Mouse (Mus musculus): ENCODE data around the gene Eef1akmt2.

Gene Eef1akmt2

DNA sequence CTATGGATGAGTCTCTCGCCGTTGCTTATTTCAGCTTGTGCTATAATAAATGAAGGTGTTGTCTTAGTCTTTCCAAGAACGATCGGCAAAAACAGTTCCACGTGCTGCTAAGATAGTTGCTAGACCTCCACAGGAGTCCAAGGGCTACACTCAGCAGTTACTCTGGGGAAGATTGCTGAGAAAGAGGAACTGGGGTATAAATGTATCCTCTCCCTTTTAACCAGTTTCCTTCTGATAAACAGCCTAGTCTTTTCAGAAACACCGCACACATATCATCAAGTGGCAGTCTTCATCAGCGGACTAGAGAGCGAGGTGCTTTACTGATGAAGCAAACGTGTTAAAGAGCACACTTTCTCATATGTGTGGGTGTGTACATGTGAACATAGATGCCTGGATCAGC lies 13.8 kb upstream of the Eef1akmt2 start:
- no peak for DNase-seq

DNA sequence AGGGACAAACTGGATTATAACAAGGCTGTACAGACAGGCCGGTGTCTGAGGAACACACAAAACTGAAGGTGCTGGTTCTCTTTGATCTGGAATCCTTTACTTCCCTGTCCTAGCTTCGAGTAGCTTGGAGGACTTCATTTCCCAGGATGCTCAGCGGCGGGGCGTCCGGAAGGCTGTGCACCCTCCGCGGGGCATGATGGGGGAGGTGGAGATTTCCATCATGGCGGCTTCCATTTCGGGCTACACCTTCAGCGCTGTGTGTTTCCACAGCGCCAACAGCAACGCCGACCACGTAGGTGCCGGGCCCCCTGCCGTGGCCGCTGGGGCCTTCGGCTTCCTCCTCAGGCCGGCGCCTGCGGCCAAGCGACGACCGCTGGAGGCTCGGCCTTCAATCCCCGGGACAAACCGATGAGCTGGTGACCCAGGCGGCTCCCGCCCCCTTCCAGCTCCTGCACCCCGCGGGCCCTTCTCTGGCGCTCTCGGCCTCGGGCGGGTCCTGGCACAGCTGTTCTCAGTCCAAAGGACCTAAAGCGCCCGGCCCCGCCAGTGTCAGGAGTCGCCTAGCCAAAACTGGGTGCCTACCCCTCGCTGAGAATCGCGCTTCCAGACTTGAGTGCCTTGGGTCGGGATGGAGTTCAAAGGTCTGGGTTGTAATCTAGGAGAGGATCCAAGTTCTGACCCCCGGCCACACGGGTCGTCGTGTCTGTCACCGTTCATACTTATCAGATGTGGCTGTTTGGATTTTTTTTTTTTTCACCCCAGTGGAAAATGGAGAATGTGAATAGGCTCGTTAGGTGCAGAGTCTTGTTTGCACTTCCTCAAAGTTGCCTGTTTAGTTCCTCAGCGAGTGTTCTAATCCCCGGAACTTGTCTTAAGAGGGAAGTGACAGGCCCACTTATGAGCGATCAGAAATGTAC lies 6.8 kb upstream of the Eef1akmt2 start, which contains the start of gene Abraxas2:
Abraxas2 (plus strand) TSS at position 184 of the 917 bp plus-strand sequence.
- peak; percentile 86 for DNase-seq

DNA sequence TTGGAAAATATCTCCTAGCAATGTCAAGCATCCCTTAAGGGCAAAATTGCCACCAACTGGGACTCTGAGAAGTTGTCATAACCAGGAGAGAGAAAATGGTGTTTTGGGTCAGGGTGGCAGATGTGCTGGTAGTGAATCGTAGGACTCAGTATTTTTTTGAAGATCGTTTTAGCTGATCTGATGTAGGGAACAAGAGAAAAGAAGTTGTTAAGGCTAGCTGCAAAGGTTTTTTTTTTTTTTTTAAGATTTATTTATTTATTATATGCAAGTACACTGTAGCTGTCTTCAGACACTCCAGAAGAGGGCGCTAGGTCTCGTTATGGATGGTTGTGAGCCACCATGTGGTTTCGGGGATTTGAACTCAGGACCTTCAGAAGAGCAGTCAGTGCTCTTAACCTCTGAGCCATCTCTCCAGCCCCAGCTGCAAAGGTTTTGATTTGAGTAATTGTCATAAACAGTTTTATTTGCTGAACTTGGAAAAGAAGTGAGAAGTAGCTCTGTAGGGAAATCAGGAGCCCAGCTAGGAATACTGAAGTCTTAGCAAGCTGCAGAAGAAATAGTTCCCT lies 5.7 kb upstream of the Eef1akmt2 start:
- DNase-seq, result no peak

DNA sequence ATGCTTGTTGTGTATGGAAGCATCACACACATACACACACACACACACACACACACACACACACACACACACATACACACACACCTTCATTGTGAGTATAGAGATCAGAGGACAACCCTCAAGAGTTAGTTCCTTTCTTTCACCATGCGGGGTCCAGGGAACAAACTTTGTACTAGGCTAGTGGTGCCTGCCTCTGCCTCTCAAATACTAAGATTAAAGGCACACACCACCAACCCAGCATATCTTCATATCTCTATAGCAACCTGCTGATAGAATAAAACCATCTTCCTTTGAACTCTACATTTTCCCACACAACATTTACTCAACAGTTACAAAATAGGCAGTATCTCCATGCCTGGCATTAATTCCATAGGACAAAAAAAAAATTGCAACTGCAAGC lies 3.6 kb upstream of the Eef1akmt2 start:
- no peak for DNase-seq

DNA sequence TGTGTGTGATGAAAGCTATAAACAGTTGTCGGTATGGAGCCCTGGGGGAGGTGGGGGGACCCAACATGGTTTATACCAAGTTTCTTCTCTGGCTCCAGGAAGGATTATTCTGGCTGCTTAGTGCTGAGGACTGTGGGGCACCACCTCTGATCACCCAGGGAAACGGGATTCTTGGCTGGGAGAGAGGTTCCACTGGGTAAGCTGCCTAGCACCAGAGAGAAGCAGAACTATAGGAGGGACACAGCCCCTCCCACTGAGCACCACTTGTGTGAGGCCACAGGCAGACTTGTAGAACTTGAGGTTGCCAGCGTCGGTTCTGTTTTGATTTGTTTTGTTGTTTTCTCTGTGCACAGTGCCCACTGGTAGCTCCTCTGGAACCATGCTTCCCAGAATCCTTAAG lies 1.5 kb upstream of the Eef1akmt2 start:
- peak; percentile 7 for DNase-seq

DNA sequence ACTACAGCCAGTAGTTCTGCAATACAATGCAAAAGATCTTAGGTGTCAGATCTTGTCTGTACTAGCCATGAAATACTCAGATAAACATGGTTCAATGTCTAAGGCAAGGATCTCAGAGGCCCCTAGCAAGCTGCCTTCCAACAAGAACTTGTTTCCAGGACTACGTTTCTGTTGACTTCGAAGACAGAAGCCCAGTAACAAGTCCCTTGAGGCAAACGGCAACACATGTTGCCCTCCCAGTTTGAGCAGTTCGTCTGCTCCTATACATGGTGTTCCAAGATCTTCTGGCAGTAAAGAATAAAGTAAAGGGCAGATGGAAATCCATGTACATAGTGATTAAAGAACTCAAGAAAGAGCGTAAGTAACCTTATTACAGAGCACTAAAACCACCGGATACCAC lies 888 bp upstream of the Eef1akmt2 start:
- DNase-seq, result no peak

DNA sequence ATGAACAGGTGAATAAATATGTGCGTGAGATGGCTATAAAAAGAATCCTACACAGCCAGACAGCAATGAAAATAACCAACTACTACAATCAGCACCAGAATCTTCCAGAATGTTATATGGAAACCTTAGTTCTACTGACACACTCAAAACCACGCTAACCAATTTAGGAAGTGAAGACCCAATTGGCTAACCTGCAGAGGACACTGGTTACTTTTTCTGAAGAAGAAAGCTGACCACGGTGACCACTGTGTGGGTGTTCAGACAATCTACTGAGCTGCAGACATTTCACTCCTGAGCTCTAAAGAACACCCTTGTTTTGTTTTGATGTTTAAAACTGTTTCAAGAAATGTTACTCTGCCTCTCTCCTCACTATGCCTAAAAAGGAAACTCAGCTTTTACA lies 9.3 kb downstream of the Eef1akmt2 start:
- DNase-seq, result no peak

DNA sequence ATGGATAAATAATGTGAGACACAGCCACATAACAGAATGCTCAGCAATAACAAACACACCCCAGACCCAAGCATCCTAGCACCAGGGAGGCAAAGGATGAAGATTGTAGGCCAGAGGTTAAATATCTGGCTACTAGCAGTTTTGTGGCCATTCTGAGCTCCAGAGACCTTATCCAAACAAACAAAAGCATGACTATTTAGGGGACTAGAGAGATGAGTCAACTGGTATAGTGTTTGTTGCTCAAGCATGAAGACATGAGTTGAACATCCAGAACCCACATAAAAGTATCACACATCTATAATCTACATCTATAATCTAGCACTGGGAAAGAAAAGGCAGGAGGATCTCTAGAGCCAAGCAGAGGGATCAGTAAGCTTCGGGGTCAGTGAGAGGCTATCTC lies 10.0 kb downstream of the Eef1akmt2 start:
- no peak for DNase-seq

DNA sequence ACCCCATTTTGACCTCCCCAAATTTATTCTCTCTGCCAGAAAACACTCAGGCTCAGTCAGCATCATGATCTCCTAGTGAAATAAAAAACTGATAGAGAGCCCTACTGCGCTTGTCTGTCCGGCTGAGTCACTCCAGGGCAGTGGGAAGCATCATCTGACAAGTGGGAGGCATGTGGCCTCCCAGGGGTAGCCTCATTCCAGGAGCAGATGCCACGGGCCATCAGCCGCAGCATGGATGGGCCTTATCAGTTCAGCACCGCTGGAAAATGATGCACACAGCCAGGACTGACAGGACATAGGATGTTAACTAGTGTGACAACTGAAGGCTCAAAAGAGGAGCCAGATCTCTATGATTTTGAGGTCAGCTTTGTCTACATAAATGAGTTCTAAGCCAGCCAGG lies 11.2 kb downstream of the Eef1akmt2 start:
- no peak for DNase-seq

DNA sequence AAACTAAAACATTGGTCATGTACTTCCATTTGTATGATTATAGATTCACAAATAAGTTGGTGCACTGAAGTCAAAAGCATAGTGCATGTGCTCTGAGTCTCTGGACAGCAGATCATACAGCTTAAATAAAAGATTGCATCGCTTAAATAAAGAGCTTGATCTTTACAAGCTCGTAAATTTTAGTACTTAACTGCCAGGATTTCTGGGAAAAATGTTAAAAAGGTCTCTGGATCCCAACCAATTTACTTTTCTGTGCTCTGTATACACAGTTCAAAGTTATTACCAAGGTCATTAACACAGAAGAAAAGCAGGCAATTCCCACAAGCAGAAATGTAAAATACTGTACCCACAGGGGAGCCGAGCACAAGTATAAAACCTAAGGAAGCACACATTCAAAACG lies 21.5 kb downstream of the Eef1akmt2 start:
- no peak for DNase-seq

DNA sequence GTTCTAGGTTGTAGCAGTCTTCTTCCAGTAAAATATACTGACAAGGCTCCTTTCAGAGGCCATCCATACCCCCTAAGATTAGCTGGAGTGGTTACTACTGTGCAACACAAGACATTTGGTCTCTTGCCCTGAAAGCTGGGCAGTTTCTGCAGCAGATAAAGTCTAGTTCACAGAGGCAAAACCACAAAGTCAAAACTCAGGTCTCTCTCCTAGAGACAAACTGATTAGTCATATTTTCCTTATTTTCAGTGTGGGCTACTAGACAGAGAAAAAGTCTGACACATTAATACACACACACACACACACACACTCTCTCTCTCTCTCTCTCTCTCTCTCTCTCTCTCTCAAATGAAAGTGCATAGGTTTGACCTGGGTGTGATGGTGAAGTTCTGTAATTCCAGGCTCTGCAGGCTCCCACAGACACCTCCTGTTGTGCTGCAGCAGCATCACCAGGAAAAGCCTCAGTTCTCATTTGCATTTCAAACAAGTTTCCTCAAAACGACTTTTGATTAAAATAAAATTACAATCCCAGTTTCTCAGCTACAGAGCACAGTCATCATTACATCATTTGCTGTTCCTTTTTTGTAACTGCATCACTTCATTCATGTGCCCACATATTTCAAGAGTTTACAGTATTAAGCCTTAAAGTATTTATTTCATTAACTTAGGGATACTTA lies 28.0 kb downstream of the Eef1akmt2 start:
- no peak for DNase-seq

DNA sequence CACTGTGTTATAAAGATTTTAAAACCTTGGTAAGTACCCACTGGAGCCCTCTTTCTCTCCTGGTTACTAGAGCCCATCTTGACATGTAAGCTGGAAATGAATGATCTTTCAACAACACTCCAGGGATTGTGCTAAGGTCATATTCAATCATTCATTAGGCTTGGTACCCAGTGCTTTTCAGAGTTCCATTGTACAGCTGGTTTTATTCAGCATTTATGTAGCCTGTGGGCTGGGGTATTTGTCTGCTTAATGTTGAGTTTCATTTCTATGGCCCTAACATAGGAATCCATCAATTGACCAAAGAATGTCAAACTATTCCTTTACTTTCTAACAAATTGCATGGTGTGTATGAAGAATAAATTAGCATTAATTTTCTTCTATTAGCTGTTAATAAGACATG lies 28.6 kb downstream of the Eef1akmt2 start:
- DNase-seq, result no peak

DNA sequence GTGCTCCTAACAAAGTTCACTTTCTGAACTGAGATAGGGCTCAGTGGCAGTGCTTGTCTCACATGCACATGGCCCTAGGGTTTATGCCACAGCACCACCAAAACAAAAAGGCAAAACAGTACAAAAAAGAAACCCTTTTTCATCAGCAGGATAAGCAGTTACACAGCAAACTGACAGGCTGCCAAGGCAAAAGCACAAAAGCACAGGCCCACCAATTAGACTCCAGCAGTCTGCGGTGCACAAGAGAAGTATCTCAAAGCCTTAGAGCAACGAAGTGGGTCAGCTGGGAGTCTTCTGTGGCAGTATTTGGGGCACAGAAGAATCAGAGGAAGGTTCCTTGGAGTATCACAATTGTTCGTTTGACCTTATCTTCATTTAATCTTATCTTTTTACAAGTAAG lies 31.8 kb downstream of the Eef1akmt2 start:
- DNase-seq, result no peak

DNA sequence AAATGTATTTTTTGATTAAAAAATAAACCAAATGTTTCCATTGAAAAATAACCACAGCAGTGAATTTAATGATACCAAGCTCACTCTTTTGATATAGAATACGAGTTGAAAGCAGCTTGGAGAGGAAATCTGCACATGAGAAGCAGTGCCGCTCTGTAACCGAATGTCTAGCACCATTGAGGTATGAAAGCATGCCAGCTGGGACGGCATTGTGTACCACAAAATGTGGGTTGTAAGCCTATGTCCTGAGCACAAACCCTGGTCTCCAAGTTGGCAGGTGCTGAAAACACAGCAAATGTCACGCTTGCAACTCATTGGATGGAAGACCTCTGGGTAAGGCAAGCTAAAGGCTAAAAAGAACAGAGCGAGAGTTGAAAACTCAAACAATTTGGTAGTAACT lies 35.4 kb downstream of the Eef1akmt2 start:
- no peak for DNase-seq

DNA sequence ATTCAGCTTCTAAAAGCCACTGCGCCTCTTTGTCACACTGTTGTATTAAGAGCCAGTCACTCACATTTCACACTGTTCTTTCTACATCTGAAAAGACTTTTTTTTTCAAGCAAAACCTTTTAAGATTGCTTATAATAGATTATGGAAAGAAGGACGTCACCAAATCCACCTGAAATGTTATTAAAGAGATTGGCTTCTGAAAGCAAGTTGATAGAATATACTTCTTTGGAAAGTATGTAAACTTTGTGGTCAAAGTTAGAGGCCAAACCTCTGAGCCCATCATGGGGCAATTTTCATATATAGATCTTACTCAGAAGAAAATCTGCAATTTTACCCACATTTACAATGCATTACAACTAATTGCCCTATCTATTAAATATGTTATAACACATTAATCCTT lies 35.9 kb downstream of the Eef1akmt2 start:
- no peak for DNase-seq

DNA sequence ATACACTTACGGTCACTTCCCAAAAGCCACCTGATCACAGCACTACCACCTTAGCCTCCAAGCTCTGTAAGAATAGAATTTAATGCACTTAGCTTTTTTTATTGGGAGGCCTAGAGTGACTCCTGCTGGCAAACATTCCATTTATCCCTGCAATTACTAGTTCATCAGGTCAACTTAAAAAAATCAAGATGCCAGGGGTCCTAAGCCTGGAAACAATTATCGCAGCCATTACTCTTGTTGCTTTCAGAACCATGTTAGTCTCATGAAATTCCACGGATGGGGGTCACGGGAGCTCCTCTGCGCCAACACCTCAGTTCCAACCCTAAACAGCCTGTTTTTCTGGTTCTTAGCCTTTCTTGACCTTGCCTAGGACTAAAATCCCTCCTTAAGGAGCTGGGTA lies 37.4 kb downstream of the Eef1akmt2 start:
- no peak for DNase-seq

DNA sequence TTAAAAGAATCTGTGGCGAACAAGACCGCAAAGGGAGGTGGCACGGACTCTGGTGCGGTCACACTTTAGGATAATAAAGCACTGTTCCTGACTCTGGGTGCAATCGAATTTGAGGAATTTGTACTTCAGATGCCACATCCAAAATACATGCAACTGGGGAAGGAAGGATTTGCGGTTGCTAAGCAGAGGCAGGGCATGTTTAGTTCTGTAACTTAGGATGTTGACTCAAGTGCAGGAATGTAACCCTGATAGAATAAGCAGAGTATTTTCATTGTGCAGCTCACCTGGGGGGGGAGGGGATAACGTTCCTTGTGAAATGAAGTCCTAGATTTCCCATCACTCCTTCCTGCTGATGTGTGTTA lies 38.4 kb downstream of the Eef1akmt2 start:
- DNase-seq, result no peak

DNA sequence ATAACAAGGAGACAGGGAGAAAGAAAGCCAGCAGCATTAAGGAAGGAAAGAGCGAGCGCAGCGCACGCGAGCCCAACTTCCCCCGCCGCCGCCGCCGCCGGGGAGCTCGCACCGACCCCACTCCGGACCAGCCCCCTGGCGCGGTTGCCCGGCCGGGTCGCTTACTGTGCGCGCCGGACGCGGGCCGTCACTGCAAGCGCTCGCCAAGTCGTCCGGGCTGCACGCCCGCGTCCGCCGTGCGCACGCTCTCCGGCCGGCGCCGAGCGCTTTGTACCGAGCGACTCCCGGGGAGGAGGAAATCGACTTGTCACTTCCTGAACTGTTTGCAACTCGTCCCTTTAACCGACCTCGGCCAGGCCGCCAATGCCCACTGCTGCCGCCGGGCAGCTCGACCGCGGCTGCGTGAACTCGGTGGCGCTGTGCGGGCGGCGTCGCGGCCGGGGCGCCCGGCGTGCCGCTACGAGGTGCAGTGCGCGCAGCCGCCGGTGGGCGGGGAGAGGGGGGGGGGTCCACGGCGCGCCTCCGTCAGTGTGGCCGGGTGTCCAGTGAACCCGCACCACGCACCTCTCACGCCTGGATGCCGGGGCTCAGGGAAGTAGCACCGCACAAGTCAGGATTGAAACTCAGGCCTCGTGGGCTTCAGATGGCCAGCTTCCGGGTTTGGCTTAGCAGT lies 38.9 kb downstream of the Eef1akmt2 start, which contains the start of gene Fam53b:
Fam53b (minus strand) TSS at position 471 of the 673 bp plus-strand sequence.
- DNase-seq, result peak; percentile 69

DNA sequence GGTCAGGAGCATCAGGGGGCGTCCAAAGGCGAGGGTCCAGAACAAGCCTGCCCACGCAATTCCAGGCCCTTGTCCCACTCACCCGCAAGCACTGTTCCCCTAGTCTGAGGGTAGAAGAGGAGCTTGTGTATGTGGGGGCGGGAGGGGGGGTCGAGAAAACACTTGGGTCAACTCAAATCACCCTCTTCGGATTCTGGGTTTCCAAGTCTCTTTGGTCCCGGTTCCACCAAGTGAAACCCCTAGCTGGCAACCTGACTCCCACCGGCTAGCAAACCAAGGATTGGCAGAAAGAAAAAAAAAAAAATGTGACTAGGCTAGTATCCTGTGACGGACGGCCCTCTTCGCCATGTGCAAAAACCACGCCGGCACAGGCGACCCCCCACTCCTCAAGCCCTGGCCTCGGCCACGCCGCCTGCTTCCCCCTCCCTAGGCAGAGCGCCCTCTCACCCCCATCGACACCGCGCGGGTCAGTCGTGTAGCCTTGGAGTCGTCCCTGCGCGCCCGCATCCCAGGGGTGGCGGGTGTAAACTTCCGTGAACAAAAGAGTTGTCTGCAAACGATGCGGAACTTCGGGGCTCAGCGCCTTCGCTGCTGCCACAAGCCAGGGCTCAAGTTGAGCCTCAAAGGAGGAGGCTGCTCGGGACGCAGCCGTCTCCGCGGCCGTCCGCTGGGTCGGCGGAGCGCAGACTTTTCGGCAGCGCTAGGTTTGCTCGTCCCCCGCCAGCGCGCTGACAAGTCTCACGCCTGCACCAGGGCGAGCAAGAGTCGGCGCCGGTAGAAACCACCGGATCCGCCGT lies 39.7 kb downstream of the Eef1akmt2 start:
- no peak for DNase-seq

DNA sequence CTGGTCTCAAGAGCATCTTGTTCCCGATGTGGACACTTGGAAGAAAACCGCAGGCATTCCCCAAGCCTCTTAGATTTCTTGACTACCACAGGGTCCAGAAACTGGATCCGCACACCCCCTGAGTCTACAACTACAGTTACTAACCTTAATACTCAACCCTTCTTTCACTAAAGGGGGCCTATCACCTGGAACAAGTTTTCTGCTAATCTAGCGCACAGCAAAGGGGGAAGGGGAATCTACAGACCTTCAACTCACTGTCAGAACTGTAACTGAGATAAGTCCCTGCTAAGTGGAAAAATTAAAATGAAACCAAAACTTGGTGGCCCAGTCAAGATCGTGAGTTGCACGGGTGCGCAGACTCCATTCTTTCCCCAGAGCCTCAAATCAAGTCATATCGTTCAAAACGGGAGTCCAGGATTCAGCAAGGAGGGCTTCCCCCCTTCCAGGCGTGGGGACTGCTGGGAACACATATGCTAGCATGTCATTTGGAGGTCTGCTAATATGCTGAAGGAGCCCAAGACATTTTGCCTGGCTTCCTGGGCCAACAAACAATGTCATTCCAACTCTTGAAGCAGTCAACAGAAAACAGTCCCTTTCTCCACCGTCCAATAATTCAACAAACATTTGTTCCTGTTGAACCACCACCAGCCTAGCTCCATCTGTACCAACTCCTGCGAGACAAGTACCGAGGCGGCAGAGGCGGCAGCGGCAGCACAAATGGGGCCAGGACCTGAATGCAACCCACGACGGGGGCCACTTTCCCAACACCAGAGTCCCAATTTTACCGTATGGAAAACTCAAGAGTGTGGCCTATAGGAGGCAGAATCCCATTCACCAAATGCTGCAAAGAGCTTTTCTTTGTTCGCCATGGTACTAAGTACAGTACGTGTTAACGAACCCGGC lies 40.5 kb downstream of the Eef1akmt2 start:
- DNase-seq, result no peak

DNA sequence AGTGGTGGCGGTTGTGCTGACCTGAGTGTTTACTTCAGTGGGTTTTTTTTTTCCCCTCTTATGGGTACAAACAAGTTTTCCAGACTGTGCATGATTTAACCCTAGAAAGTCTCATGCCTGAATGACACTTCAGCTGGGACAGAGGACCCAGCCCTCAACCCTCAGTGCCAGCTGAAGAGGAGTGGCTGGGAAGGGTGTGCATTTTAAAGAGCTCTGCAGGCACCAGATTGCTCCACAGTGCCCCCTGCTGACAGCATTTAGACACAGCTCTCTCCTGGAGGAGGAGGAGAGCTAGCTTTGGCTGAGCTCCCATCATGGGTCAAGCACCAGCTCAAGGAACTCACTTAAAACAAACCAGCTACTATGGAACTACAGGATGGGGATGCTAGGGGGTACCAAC lies 41.6 kb downstream of the Eef1akmt2 start:
- peak; percentile 95 for DNase-seq
